Mouse (Mus musculus) heart, postnatal 14 days (tissue): ENCODE data around the gene Gm15080. TPM values are rescaled to one million over a fixed set of nuclear protein-coding genes. Genes with fewer than 3 reads are reported as not detected.
"Not testable (repeated sequence)": the region's sequence is repeated elsewhere in the genome, so short reads cannot be mapped to it uniquely, and the experiment has no call there.

Experiments used
- DNase-seq, 2 experiments: peaks; one replicate each; pipeline ENCODE4 v3.0.0; 2021 to 2022
- intact Hi-C: fragments of 180-260 bp; cut with DNase I; formaldehyde crosslinking; loops from one replicate; pipeline ENCODE4 v1.15.1; 2025
- long read RNA-seq, 2 experiments: library from polyadenylated mRNA; stranded (forward); transcript quantifications; one replicate each; pipeline ENCODE4 v2.0.0; 2021
- total RNA-seq, 2 experiments: library from RNA; stranded (reverse); gene quantifications; 2 replicates each; pipeline ENCODE4 v1.2.3; 2021

Gene Gm15080
- total RNA-seq: not detected
- long read RNA-seq, experiment 1: 0 reads
- long read RNA-seq, experiment 2: 0 reads

DNA sequence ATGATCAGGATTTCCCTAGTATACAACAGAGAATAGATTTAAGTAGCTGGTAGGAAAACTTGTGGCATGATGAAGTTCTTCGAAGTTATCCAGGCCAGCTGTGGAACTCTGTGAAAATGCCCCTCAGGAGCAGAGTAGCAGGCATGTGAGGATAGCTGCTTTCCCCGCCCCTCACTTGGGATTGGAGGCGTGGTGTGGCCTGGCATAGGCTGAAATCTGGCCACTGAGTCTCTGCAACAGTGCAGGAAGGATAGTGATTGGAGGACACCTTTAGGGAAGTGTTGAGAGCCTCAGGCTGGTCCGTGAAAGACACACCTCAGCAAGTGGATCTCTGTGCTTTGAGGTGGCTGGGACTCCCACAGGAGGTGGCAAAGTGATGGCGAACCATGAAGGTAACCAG lies at the start of gene Gm15080:
TSS of gene Gm15080 (plus strand) at position 301 of the 400 bp plus-strand sequence.
- intact Hi-C loops: not testable (repeated sequence)

More for the DNA sequence above, at the start of gene Gm15080:
- not testable (repeated sequence) for DNase-seq

Other genes starting within 250 kb of the Gm15080 start
- not detected for gene Gm15128, start 227.0 kb upstream of the Gm15080 start, total RNA-seq
- not detected for gene Gm15107, start 187.7 kb downstream of the Gm15080 start, total RNA-seq